Mouse (Mus musculus) liver, postnatal 0 days (tissue): ENCODE data around the gene Trim24.

Experiments
- CTCF ChIP-seq: sonication (generic); IDR thresholded peaks from 2 replicates; pipeline ENCODE4 v1.5.1; 2016; ENCODE audit warnings: antibody characterized with exemption, low read depth
- EP300 ChIP-seq: IDR thresholded peaks from 2 replicates; pipeline ENCODE4 v1.6.1; 2016; ENCODE audit warnings: antibody characterized with exemption, low read depth, mild to moderate bottlenecking

DNA sequence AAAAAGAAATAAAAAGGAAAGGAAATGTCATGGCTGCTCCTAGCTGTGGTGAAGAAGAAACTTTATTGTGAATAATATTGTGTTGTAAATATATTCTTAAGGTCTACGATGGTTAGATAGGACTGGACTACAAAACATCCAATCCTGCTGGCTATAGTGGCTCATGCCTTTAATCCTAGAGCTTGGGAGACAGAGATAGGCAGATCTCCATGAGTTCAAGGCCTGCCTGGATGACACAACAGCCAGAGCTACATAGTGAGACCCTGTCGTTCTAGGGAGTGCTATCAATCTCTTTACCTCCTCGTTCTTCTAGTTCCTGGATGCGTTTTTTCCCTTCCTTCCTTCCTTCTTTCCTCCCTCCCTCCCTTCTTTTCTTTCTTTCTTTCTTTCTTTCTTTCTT lies 12.5 kb upstream of the Trim24 start:
- TF ChIP-seq CTCF: no peak
- no peak for TF ChIP-seq EP300
